Mouse (Mus musculus): ENCODE results near the gene Thap7.

DNA sequence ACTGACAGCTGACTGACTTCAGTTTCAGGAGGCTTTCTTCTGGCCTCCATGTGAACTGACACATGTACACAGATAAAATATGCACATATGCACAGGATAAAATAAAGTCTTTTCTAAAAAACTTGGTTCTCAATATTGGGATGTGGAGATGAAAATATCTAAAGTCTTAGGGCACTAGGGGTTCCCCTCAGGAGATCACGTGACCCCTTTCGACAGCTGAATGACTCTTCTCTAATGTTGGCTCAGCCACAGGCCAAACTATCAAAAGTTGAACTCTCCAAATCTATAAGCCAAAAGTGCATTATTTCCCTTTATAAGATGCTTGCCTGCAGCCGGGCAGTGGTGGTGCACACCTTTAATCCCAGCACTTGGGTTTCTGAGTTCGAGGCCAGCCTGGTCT lies 25.2 kb upstream of the Thap7 start:
- TF ChIP-seq CTCF (IDR thresholded peaks at IDR 0.05; ENCODE audit: borderline replicate concordance, extremely low read depth, insufficient read depth, insufficient read length) (no peak), POLR2A (IDR thresholded peaks at IDR 0.05; ENCODE audit: borderline replicate concordance, extremely low read depth, insufficient read depth, insufficient read length, poor library complexity, severe bottlenecking) (no peak)
